Mouse (Mus musculus) limb, embryonic 12.5 days (tissue): ENCODE measurements around the gene Snx22. TPM values are rescaled to one million over a fixed set of nuclear protein-coding genes. Genes with fewer than 3 reads are reported as not detected.

Experiments
- ATAC-seq: fragments of 200-750 bp; cut with Nextera tagmentation; 2 replicates; pipeline ENCODE4 v1.8.0; 2017; ENCODE audit warnings: low read depth, moderate TSS enrichment; ENCODE audit not compliant: insufficient number of reproducible peaks, insufficient read depth, low FRiP score, low TSS enrichment
- H3K27ac ChIP-seq: fragments of 300-500 bp; sonication (generic); 2 replicates; pipeline ENCODE4 v1.5.1; 2016; ENCODE audit warnings: mild to moderate bottlenecking, moderate library complexity
- H3K27me3 ChIP-seq: fragments of 300-500 bp; sonication (generic); 2 replicates; pipeline ENCODE4 v1.6.1; 2016; ENCODE audit warnings: mild to moderate bottlenecking, moderate library complexity
- H3K36me3 ChIP-seq: fragments of 300-500 bp; sonication (generic); 2 replicates; pipeline ENCODE4 v1.6.1; 2016; ENCODE audit warnings: mild to moderate bottlenecking, moderate library complexity
- H3K4me1 ChIP-seq: fragments of 300-500 bp; sonication (generic); replicated peaks from 2 replicates; pipeline ENCODE4 v1.6.1; 2016
- H3K4me2 ChIP-seq: fragments of 300-500 bp; sonication (generic); 2 replicates; pipeline ENCODE4 v1.6.1; 2016; ENCODE audit warnings: mild to moderate bottlenecking, moderate library complexity
- H3K4me3 ChIP-seq: fragments of 300-500 bp; sonication (generic); replicated peaks from 2 replicates; pipeline ENCODE4 v1.5.1; 2016; ENCODE audit warnings: mild to moderate bottlenecking
- H3K9ac ChIP-seq: fragments of 300-500 bp; sonication (generic); replicated peaks from 2 replicates; pipeline ENCODE4 v1.6.1; 2016; ENCODE audit warnings: mild to moderate bottlenecking, moderate library complexity
- H3K9me3 ChIP-seq: fragments of 300-500 bp; sonication (generic); 2 replicates; pipeline ENCODE4 v1.6.1; 2016; ENCODE audit warnings: mild to moderate bottlenecking, moderate library complexity
- WGBS: fragments of 180-500 bp; shearing (Covaris S2); methylation state at CpG from one replicate; pipeline ENCODE4 v1.1.7; 2016; 5-methylcytosine and 5-hydroxymethylcytosine counted together
- polyA plus RNA-seq: library from polyadenylated mRNA; unstranded; fragments of >200 nt; fragmentation: Nextera tagmentation; extraction: Ambion mirVana; gene quantifications from 2 replicates; pipeline ENCODE4 v1.2.1, GENCODE M21; 2016

The Snx22 gene
- polyA plus RNA-seq, 1 experiment from 2014 or later, result 4.9 TPM

DNA sequence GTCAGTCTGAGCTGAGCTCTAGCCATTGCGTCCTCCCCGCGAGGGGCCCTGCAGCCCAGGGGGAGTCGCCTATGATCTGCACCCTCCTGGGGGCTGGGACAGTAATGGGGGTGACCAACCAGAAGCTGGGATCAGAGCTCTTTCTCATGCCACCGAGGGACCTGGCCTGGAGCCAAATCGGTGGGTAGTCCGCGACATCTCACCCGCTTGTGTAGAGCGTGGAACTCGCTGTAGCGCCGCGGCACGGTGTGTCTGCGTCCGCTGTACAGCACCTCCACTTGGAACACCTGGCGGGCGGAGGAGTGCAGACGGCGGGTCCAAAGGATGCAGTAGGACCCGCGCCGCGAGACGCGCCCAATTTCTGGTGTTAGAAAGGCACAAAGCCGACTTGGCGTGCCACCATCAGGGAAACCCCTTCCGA, 538 bp downstream of the Snx22 start:
- H3K9me3 ChIP-seq, result no peaks in the 10 kb centered on the region
- WGBS, result 2% methylated on average over 30 of the region's 30 CpGs
- peaks cover 34% of the 10 kb centered on the region for H3K36me3 ChIP-seq
- 0 out of 2 replicates have a peak, but pooled peaks have one; percentile 18 for ATAC-seq
- peaks cover 43% of the 10 kb centered on the region for H3K27me3 ChIP-seq
- H3K4me1 ChIP-seq, result peaks cover 11% of the 10 kb centered on the region
- H3K27ac ChIP-seq, result no peak overlapping the region
- peak overlapping the region; percentile 55 for H3K4me3 ChIP-seq
- peak overlapping the region; percentile 63 for H3K9ac ChIP-seq
- H3K4me2 ChIP-seq, result peak overlapping the region; percentile 91

DNA sequence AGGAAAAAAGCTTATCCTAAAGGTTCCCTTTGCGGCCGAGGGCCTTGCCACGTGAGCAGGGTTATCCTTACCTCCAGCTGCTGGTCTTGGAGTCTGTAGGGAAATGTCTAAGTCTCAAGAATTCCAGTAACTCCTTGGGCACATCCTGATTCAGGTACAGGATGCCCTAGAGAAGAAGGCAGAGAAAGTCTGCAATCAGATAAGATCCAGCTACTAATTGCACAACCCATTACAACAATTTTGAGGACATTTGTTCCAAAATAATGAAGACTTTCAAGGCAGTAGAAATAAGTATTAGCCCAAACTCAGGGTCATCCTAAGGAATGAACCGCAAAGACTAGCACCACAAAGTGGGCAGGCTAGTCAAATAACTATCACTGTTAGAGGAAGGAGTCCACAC, 1.5 kb downstream of the Snx22 start:
- Histone ChIP-seq H3K9ac (no peak overlapping the region), H3K9me3 (no peaks in the 10 kb centered on the region), H3K4me2 (no peak overlapping the region), H3K4me3 (no peak overlapping the region), H3K27me3 (peaks cover 43% of the 10 kb centered on the region), H3K4me1 (peaks cover 11% of the 10 kb centered on the region), H3K27ac (no peak overlapping the region), H3K36me3 (peaks cover 43% of the 10 kb centered on the region)
- ATAC-seq, result no peak
- 57% methylated on average over 4 of the region's 4 CpGs for WGBS

GRCm38 (mm10) chr9:66067542-66067941, 2.0 kb downstream of the Snx22 start:
- H3K4me1 ChIP-seq, result peaks cover 11% of the 10 kb centered on the region
- H3K4me2 ChIP-seq, result no peak overlapping the region
- peaks cover 48% of the 10 kb centered on the region for H3K36me3 ChIP-seq
- no peak overlapping the region for H3K27ac ChIP-seq
- no peak overlapping the region for H3K9ac ChIP-seq
- H3K4me3 ChIP-seq, result no peak overlapping the region
- H3K27me3 ChIP-seq, result peaks cover 43% of the 10 kb centered on the region
- WGBS, result 15% methylated on average over 5 of the region's 5 CpGs
- no peaks in the 10 kb centered on the region for H3K9me3 ChIP-seq
- no peak for ATAC-seq

DNA sequence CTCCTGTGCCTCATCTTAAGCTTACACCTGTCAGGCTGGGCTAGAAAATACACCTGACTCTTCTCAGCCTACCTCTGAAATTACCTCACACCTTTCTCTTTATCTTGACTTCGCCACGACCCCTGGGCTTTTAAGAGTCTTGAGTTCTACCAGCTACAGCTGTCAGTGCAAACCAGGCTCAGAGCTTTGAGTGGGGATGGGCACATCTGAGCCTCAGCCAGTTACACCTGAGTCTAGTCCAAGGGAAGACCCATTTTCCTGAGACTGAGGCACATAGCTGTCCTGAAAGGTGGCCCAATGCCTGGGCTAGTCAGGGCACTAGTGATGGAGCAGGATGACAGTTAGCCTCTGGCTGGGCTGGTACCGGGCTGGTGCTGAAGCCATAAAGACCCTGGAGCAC, 2.7 kb downstream of the Snx22 start:
- Histone ChIP-seq H3K4me1 (peaks cover 11% of the 10 kb centered on the region), H3K27me3 (peaks cover 43% of the 10 kb centered on the region), H3K9me3 (no peaks in the 10 kb centered on the region), H3K4me2 (no peak overlapping the region), H3K9ac (no peak overlapping the region), H3K36me3 (peaks cover 54% of the 10 kb centered on the region), H3K27ac (no peak overlapping the region), H3K4me3 (no peak overlapping the region)
- ATAC-seq, result no peak
- 93% methylated on average over 3 of the region's 3 CpGs for WGBS

- Histone ChIP-seq H3K4me1 (peaks cover 23% of the 10 kb centered on the region), H3K4me2 (no peak overlapping the region), H3K9me3 (no peaks in the 10 kb centered on the region), H3K9ac (no peak overlapping the region), H3K27me3 (peaks cover 29% of the 10 kb centered on the region), H3K27ac (no peak overlapping the region), H3K36me3 (peaks cover 57% of the 10 kb centered on the region), H3K4me3 (no peak overlapping the region)
- WGBS, result 95% methylated on average over 11 of the region's 11 CpGs
- no peak for ATAC-seq
These were observed 5.2 kb downstream of the Snx22 start for GRCm38 (mm10) chr9:66064316-66064715.

- H3K27me3 ChIP-seq, result peaks cover 20% of the 10 kb centered on the region
- WGBS, result 92% methylated on average over 3 of the region's 3 CpGs
- no peak for ATAC-seq
- H3K9me3 ChIP-seq, result no peaks in the 10 kb centered on the region
- no peak overlapping the region for H3K4me2 ChIP-seq
- H3K4me1 ChIP-seq, result peaks cover 19% of the 10 kb centered on the region
- no peak overlapping the region for H3K27ac ChIP-seq
- H3K4me3 ChIP-seq, result no peak overlapping the region
- H3K9ac ChIP-seq, result no peak overlapping the region
- peaks cover 57% of the 10 kb centered on the region for H3K36me3 ChIP-seq
These were observed 6.1 kb downstream of the Snx22 start for GRCm38 (mm10) chr9:66063446-66063845.

- peaks cover 18% of the 10 kb centered on the region for H3K4me1 ChIP-seq
- H3K36me3 ChIP-seq, result peaks cover 47% of the 10 kb centered on the region
- peak overlapping the region; percentile 81 for H3K4me3 ChIP-seq
- H3K9me3 ChIP-seq, result no peaks in the 10 kb centered on the region
- H3K4me2 ChIP-seq, result peak overlapping the region; percentile 86
- WGBS, result 86% methylated on average over 3 of the region's 3 CpGs
- no peak for ATAC-seq
- peaks cover 3% of the 10 kb centered on the region; the same call in 1 of the 2 replicates for H3K27me3 ChIP-seq
- H3K27ac ChIP-seq, result peak overlapping the region; percentile 41; the same call in 1 of the 2 replicates
- H3K9ac ChIP-seq, result peak overlapping the region; percentile 87; the same call in 1 of the 2 replicates
These were observed 7.9 kb downstream of the Snx22 start for GRCm38 (mm10) chr9:66061656-66062055.

DNA sequence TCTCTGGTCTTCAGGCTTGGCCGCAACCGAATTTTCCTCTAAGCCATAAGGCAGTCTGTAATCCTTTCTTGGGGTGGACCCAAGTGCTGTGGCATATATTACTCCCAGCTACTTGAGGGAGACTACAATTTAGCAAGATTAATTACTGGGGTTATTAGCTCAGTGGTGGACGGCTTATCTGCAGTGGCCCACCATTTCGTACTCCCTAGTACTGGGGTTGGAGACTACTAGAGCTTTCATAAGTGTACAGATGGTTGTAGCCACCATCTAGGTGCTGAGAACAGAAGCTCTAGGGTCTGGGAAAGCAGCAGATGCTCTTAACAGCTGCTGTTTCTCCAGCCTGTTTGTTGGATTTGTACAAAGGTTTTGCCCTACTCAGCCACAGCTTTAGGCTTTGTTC, 8.5 kb downstream of the Snx22 start:
- peaks cover 40% of the 10 kb centered on the region for H3K36me3 ChIP-seq
- peak overlapping the region; percentile 86 for H3K4me2 ChIP-seq
- no peak for ATAC-seq
- WGBS, result 20% methylated on average over 4 of the region's 4 CpGs
- H3K4me1 ChIP-seq, result peaks cover 18% of the 10 kb centered on the region
- no peaks in the 10 kb centered on the region for H3K27me3 ChIP-seq
- peak overlapping the region; percentile 81 for H3K4me3 ChIP-seq
- peak overlapping the region; percentile 87 for H3K9ac ChIP-seq
- H3K9me3 ChIP-seq, result no peaks in the 10 kb centered on the region
- H3K27ac ChIP-seq, result peak overlapping the region; percentile 41; the same call in 1 of the 2 replicates

DNA sequence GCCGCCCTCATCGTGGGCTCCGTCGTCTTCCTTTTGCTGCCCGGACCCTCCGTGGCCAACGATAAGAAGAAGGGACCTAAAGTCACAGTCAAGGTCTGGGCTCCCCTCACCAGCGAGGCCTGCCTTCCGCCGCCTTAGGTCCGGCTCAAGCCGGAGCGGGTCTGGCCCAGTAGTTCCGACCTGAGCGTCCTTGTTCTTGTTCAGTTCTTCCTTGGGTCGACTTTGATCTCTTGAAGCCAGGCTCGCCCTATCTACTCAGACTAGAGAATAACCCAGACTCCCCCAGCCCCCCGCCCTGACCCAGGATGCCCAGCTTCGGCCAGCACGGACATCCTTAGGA, 9.2 kb downstream of the Snx22 start:
- peak overlapping the region; percentile 81 for H3K4me3 ChIP-seq
- H3K4me1 ChIP-seq, result peaks cover 18% of the 10 kb centered on the region
- H3K9ac ChIP-seq, result peak overlapping the region; percentile 87
- peak; percentile 48; the same call in 1 of the 2 replicates for ATAC-seq
- H3K36me3 ChIP-seq, result peaks cover 33% of the 10 kb centered on the region
- under 1% methylated on average over 20 of the region's 20 CpGs for WGBS
- H3K9me3 ChIP-seq, result no peaks in the 10 kb centered on the region
- peak overlapping the region; percentile 86 for H3K4me2 ChIP-seq
- H3K27me3 ChIP-seq, result no peaks in the 10 kb centered on the region
- H3K27ac ChIP-seq, result peak overlapping the region; percentile 60

DNA sequence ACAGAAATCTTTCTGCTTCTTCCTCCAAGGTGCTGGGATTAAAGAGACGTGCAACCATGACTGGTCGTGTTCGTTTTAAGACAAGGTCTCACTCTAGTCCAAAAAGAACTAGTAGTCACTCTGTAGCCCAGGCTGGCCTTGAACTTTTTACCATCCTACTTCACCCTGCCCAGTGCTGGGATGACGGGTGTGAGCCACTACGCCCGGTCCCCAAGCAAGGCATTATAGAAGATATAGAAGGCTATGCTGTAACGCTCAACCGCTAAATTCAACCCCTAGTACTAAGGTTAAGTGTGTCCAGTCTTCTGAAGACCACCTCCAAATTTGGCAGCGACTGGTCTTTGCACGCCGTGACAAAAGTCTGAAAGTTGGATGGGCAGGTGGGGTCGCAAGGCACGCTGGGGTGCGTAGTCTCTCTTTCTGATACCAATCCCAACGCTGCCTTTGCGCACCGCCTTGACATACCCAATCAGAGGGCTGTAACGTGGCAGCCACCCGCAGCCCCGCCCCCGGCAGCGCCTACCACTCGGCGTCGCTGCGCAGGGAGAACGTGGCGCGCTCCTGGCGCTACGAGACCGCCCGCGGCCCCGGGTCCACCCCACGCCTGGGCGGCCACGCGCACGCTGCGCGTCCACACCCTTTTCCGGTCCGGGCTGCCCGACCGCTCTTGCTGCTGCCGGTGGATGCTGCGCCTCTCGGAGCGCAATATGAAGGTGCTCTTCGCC, 9.8 kb downstream of the Snx22 start, which contains the start of gene Ppib:
TSS of gene Ppib (plus strand) at position 640 of the 725 bp plus-strand sequence.
- WGBS, result 1% methylated on average over 51 of the region's 51 CpGs
- Histone ChIP-seq H3K4me2 (peak within 1 kb of the TSS; percentile 86), H3K4me1 (peaks cover 18% of the 10 kb centered on the region), H3K36me3 (peaks cover 30% of the 10 kb centered on the region), H3K27me3 (no peaks in the 10 kb centered on the region), H3K9ac (peak within 1 kb of the TSS; percentile 87), H3K9me3 (no peaks in the 10 kb centered on the region), H3K27ac (peak within 1 kb of the TSS; percentile 60), H3K4me3 (peak within 1 kb of the TSS; percentile 81)
- ATAC-seq, result peak; percentile 92

DNA sequence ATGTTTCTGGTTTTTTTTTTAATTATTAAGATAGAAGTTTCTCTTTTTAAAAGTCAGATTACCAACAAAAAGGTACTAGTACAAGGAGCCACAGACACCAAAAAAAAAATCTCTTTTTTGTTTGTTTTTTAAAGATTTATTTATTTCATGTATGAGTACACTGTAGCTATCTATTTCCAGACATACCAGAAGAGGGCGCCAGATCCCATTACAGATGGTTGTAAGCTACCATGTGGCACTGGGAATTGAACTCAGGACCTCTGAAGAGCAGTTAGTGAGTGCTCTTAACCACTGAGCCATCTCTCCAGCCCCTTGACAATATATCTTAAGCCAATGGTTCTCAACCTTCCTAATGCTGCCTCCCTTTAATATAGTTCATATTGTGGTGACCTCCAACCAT, 15.9 kb downstream of the Snx22 start:
- H3K4me2 ChIP-seq, result no peak overlapping the region
- H3K4me3 ChIP-seq, result no peak overlapping the region
- no peak overlapping the region for H3K9ac ChIP-seq
- ATAC-seq, result no peak
- no peaks in the 10 kb centered on the region for H3K4me1 ChIP-seq
- no peaks in the 10 kb centered on the region for H3K9me3 ChIP-seq
- 25% methylated on average over 1 of the region's 1 CpGs for WGBS
- no peaks in the 10 kb centered on the region for H3K27me3 ChIP-seq
- no peaks in the 10 kb centered on the region for H3K36me3 ChIP-seq
- H3K27ac ChIP-seq, result no peak overlapping the region

GRCm38 (mm10) chr9:66052731-66053130, 16.8 kb downstream of the Snx22 start:
- WGBS, result 90% methylated on average over 1 of the region's 1 CpGs
- ATAC-seq, result no peak
- no peak overlapping the region for H3K27ac ChIP-seq

More at GRCm38 (mm10) chr9:66052731-66053130, 16.8 kb downstream of the Snx22 start:
- Histone ChIP-seq H3K9me3 (no peaks in the 10 kb centered on the region), H3K36me3 (no peaks in the 10 kb centered on the region), H3K4me1 (no peaks in the 10 kb centered on the region), H3K27me3 (no peaks in the 10 kb centered on the region), H3K9ac (no peak overlapping the region), H3K4me2 (no peak overlapping the region), H3K4me3 (no peak overlapping the region)
